Mouse (Mus musculus): ENCODE data around the gene Tent4a.

DNA sequence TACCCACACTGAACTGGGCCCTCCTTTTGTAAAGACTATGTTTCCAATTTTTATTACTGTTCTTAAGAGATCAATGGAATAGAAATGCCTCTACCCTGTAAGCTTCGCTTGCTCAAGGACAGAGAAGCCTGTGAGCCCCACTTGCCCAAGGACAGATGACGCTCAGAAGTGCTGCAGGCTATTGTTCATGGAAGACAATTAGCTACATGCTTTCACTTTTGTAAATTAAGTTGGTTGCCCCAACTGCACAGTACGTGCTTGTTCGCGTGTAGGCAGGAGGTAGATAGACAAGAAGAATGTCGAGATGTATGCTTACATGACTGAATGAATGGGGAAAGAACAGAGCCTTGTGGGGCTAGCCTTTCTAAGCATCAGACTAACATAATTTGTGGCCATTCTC, 55.7 kb downstream of the Tent4a start:
- TF ChIP-seq CTCF (conservative IDR thresholded peaks at IDR 0.05; ENCODE audit: insufficient read depth, insufficient read length, low read depth, low read length) (no peak), POLR2A (IDR thresholded peaks at IDR 0.05; ENCODE audit: low read depth, low read length) (no peak)

Data from kidney, adult 2 months (tissue).